Mouse (Mus musculus) urinary bladder, postnatal 14 days (tissue): ENCODE measurements around the gene Hoxd12.

Source experiments
- DNase-seq: peaks from one replicate; pipeline ENCODE4 v3.0.0; 2021; ENCODE audit warnings: low spot score

The Hoxd12 gene

GRCm38 (mm10) chr2:74681594-74682531 lies 7.0 kb downstream of the Hoxd12 start:
- peak; percentile 46 for DNase-seq

- DNase-seq, result no peak
These were observed 8.0 kb downstream of the Hoxd12 start for GRCm38 (mm10) chr2:74682796-74683195.

GRCm38 (mm10) chr2:74683471-74683951 lies 8.7 kb downstream of the Hoxd12 start:
- DNase-seq, result no peak

GRCm38 (mm10) chr2:74684106-74684505 lies 9.3 kb downstream of the Hoxd12 start:
- no peak for DNase-seq

GRCm38 (mm10) chr2:74685059-74685603 lies 10.3 kb downstream of the Hoxd12 start:
- DNase-seq, result no peak

GRCm38 (mm10) chr2:74686301-74686987 lies 11.6 kb downstream of the Hoxd12 start:
- DNase-seq, result peak; percentile 78

GRCm38 (mm10) chr2:74686988-74687697 lies 12.3 kb downstream of the Hoxd12 start:
- DNase-seq, result no peak

GRCm38 (mm10) chr2:74687698-74688555 lies 13.1 kb downstream of the Hoxd12 start:
- DNase-seq, result no peak

- no peak for DNase-seq
These were observed 14.2 kb downstream of the Hoxd12 start for GRCm38 (mm10) chr2:74688795-74689573.

GRCm38 (mm10) chr2:74689574-74690337 lies 14.9 kb downstream of the Hoxd12 start:
- DNase-seq, result no peak

GRCm38 (mm10) chr2:74690338-74690716 lies 15.5 kb downstream of the Hoxd12 start:
- no peak for DNase-seq

- peak; percentile 83 for DNase-seq
These were observed 16.5 kb downstream of the Hoxd12 start, which contains the start of gene Hoxd10 for GRCm38 (mm10) chr2:74691022-74691951. Gene Hoxd10 (plus strand): TSS chr2:74691924.

GRCm38 (mm10) chr2:74691995-74692807 lies 17.4 kb downstream of the Hoxd12 start:
- no peak for DNase-seq

- DNase-seq, result no peak
These were observed 18.1 kb downstream of the Hoxd12 start for GRCm38 (mm10) chr2:74692808-74693431.

GRCm38 (mm10) chr2:74693432-74693827 lies 18.6 kb downstream of the Hoxd12 start:
- no peak for DNase-seq

GRCm38 (mm10) chr2:74694066-74694465 lies 19.3 kb downstream of the Hoxd12 start:
- DNase-seq, result no peak

GRCm38 (mm10) chr2:74695383-74695782 lies 20.6 kb downstream of the Hoxd12 start:
- DNase-seq, result no peak
